Mouse (Mus musculus): ENCODE data around the gene Acss2. TPM values are rescaled to one million over a fixed set of nuclear protein-coding genes. Genes with fewer than 3 reads are reported as not detected.

Gene Acss2
- total and polyA plus RNA-seq, 2 experiments from 2014 or later = 20.1 to 40.5 TPM

GRCm38 (mm10) chr2:155513543-155513942 is 4.2 kb upstream of the Acss2 start:
- WGBS = 55% methylated on average over 5 of the region's 5 CpGs
- peaks cover 17% of the 10 kb centered on the region for H3K27me3 ChIP-seq (ENCODE audit: control insufficient read depth, insufficient read depth, low read length)
- no peaks in the 10 kb centered on the region for H3K9me3 ChIP-seq (replicated peaks; ENCODE audit: control insufficient read depth, low read length)
- no peak overlapping the region for H3K4me2 ChIP-seq (ENCODE audit: low read depth, low read length)
- no peak overlapping the region for H3K9ac ChIP-seq (replicated peaks; ENCODE audit: low read depth, low read length)
- TF ChIP-seq EP300 (IDR thresholded peaks at IDR 0.05; ENCODE audit: low read depth) (no peak), CTCF (IDR thresholded peaks at IDR 0.05; ENCODE audit: low read depth) (no peak)
- DNase-seq (ENCODE audit: low spot score) = no peak
- H3K4me3 ChIP-seq (ENCODE audit: low read depth, low read length) = no peak overlapping the region
- H3K27ac ChIP-seq (ENCODE audit: low read depth) = no peak overlapping the region
- peaks cover 5% of the 10 kb centered on the region for H3K4me1 ChIP-seq (ENCODE audit: control insufficient read depth, insufficient read depth)
- no peak for ATAC-seq (ENCODE audit: insufficient read depth, low read depth)
- no peaks in the 10 kb centered on the region for H3K36me3 ChIP-seq (replicated peaks; ENCODE audit: control insufficient read depth, insufficient read depth, low read length)

- Histone ChIP-seq H3K9me3 (replicated peaks; ENCODE audit: control insufficient read depth, low read length) (no peaks in the 10 kb centered on the region), H3K4me2 (ENCODE audit: low read depth, low read length) (peak overlapping the region; percentile 55), H3K4me3 (ENCODE audit: low read depth, low read length) (peak overlapping the region; percentile 33), H3K4me1 (ENCODE audit: control insufficient read depth, insufficient read depth) (peaks cover 10% of the 10 kb centered on the region), H3K36me3 (replicated peaks; ENCODE audit: control insufficient read depth, insufficient read depth, low read length) (no peaks in the 10 kb centered on the region), H3K27ac (ENCODE audit: low read depth) (no peak overlapping the region), H3K27me3 (ENCODE audit: control insufficient read depth, insufficient read depth, low read length) (peaks cover 17% of the 10 kb centered on the region), H3K9ac (replicated peaks; ENCODE audit: low read depth, low read length) (no peak overlapping the region; the same call in 1 of the 2 replicates)
- TF ChIP-seq EP300 (IDR thresholded peaks at IDR 0.05; ENCODE audit: low read depth) (no peak), CTCF (IDR thresholded peaks at IDR 0.05; ENCODE audit: low read depth) (0 out of 2 replicates have a peak, but pooled peaks have one; percentile 16)
- ATAC-seq (ENCODE audit: insufficient read depth, low read depth) (no peak), DNase-seq (ENCODE audit: low spot score) (peak; percentile 22)
- 2% methylated on average over 23 of the region's 23 CpGs for WGBS
Observed at GRCm38 (mm10) chr2:155514666-155515065, 3.1 kb upstream of the Acss2 start.

GRCm38 (mm10) chr2:155515941-155516340 is 1.8 kb upstream of the Acss2 start:
- ATAC-seq (ENCODE audit: insufficient read depth, low read depth) = no peak
- DNase-seq (ENCODE audit: low spot score) = peak; percentile 68
- no peaks in the 10 kb centered on the region for H3K36me3 ChIP-seq (replicated peaks; ENCODE audit: control insufficient read depth, insufficient read depth, low read length)
- peaks cover 10% of the 10 kb centered on the region for H3K4me1 ChIP-seq (ENCODE audit: control insufficient read depth, insufficient read depth)
- no peak overlapping the region for H3K9ac ChIP-seq (replicated peaks; ENCODE audit: low read depth, low read length)
- no peaks in the 10 kb centered on the region for H3K9me3 ChIP-seq (replicated peaks; ENCODE audit: control insufficient read depth, low read length)
- no peak overlapping the region for H3K4me2 ChIP-seq (ENCODE audit: low read depth, low read length)
- H3K27ac ChIP-seq (ENCODE audit: low read depth) = no peak overlapping the region
- peaks cover 17% of the 10 kb centered on the region for H3K27me3 ChIP-seq (ENCODE audit: control insufficient read depth, insufficient read depth, low read length)
- TF ChIP-seq CTCF (IDR thresholded peaks at IDR 0.05; ENCODE audit: low read depth) = peak; percentile 99
- no peak for TF ChIP-seq EP300 (IDR thresholded peaks at IDR 0.05; ENCODE audit: low read depth)
- 5% methylated on average over 1 of the region's 1 CpGs for WGBS
- H3K4me3 ChIP-seq (ENCODE audit: low read depth, low read length) = no peak overlapping the region

- TF ChIP-seq CTCF (IDR thresholded peaks at IDR 0.05; ENCODE audit: low read depth) (no peak), EP300 (IDR thresholded peaks at IDR 0.05; ENCODE audit: low read depth) (no peak)
- Histone ChIP-seq H3K4me2 (ENCODE audit: low read depth, low read length) (peak overlapping the region; percentile 95), H3K27ac (ENCODE audit: low read depth) (peak overlapping the region; percentile 82), H3K27me3 (ENCODE audit: control insufficient read depth, insufficient read depth, low read length) (peaks cover 12% of the 10 kb centered on the region), H3K4me3 (ENCODE audit: low read depth, low read length) (peak overlapping the region; percentile 87), H3K9ac (replicated peaks; ENCODE audit: low read depth, low read length) (peak overlapping the region; percentile 65), H3K36me3 (replicated peaks; ENCODE audit: control insufficient read depth, insufficient read depth, low read length) (no peaks in the 10 kb centered on the region), H3K4me1 (ENCODE audit: control insufficient read depth, insufficient read depth) (peaks cover 10% of the 10 kb centered on the region), H3K9me3 (replicated peaks; ENCODE audit: control insufficient read depth, low read length) (no peaks in the 10 kb centered on the region)
- ATAC-seq (ENCODE audit: insufficient read depth, low read depth) = no peak
- 25% methylated on average over 18 of the region's 18 CpGs for WGBS
- DNase-seq (ENCODE audit: low spot score) = no peak
Observed at GRCm38 (mm10) chr2:155518531-155519270, 953 bp downstream of the Acss2 start.

GRCm38 (mm10) chr2:155523706-155524105 is 6.0 kb downstream of the Acss2 start:
- ATAC-seq (ENCODE audit: insufficient read depth, low read depth) = no peak
- no peak overlapping the region for H3K9ac ChIP-seq (replicated peaks; ENCODE audit: low read depth, low read length)
- no peaks in the 10 kb centered on the region for H3K27me3 ChIP-seq (ENCODE audit: control insufficient read depth, insufficient read depth, low read length)
- TF ChIP-seq CTCF (IDR thresholded peaks at IDR 0.05; ENCODE audit: low read depth) = no peak
- TF ChIP-seq EP300 (IDR thresholded peaks at IDR 0.05; ENCODE audit: low read depth) = no peak
- DNase-seq (ENCODE audit: low spot score) = no peak
- no peak overlapping the region for H3K4me2 ChIP-seq (ENCODE audit: low read depth, low read length)
- H3K4me1 ChIP-seq (ENCODE audit: control insufficient read depth, insufficient read depth) = peaks cover 4% of the 10 kb centered on the region; the same call in 1 of the 2 replicates
- H3K36me3 ChIP-seq (replicated peaks; ENCODE audit: control insufficient read depth, insufficient read depth, low read length) = no peaks in the 10 kb centered on the region
- H3K4me3 ChIP-seq (ENCODE audit: low read depth, low read length) = no peak overlapping the region
- H3K27ac ChIP-seq (ENCODE audit: low read depth) = no peak overlapping the region
- H3K9me3 ChIP-seq (replicated peaks; ENCODE audit: control insufficient read depth, low read length) = no peaks in the 10 kb centered on the region
- 55% methylated on average over 5 of the region's 5 CpGs for WGBS

Measured in heart, postnatal 0 days (tissue).